Mouse (Mus musculus) lung, adult 2 months (tissue): ENCODE results near the gene Msi2.

Source experiments
- CTCF ChIP-seq: fragments of 200-500 bp; IDR thresholded peaks from 2 replicates; pipeline ENCODE4 v1.5.1; 2011; ENCODE audit warnings: mild to moderate bottlenecking, low read length, control low read depth; ENCODE audit not compliant: insufficient read depth
- POLR2A ChIP-seq: fragments of 200-500 bp; IDR thresholded peaks from 2 replicates; pipeline ENCODE4 v1.6.1; 2011; ENCODE audit warnings: low read depth, mild to moderate bottlenecking, control low read depth, low read length, borderline replicate concordance; ENCODE audit errors: extremely low read depth

- no peak for TF ChIP-seq POLR2A
- no peak for TF ChIP-seq CTCF
Measured at GRCm38 (mm10) chr11:88332309-88332934, 385.9 kb downstream of the Msi2 start.
